Mouse (Mus musculus) bone marrow, adult 2 months (tissue): ENCODE measurements at regions not wholly inside any gene's neighbourhood (a gene's known extent, or its start where the extent isn't known, plus 50 kb on each side); places are given as distances from the start of the nearest gene placed in this dataset.

Source experiments
- CTCF ChIP-seq: fragments of 200-500 bp; IDR thresholded peaks from 2 replicates; pipeline ENCODE4 v1.5.1; 2011; ENCODE audit warnings: low read length, control low read depth; ENCODE audit not compliant: control insufficient read depth, insufficient read depth
- POLR2A ChIP-seq: fragments of 200-500 bp; IDR thresholded peaks from 2 replicates; pipeline ENCODE4 v1.6.1; 2011; ENCODE audit warnings: low read depth, mild to moderate bottlenecking, control low read depth, low read length, borderline replicate concordance; ENCODE audit not compliant: control insufficient read depth

- TF ChIP-seq CTCF (no peak), POLR2A (no peak)
These were observed 1565.4 kb upstream of the Gulo start for GRCm38 (mm10) chr14:67574346-67574949.
